Mouse (Mus musculus) hindbrain, embryonic 16.5 days (tissue): Measurements from ENCODE around the gene Clec16a. TPM values are rescaled to one million over a fixed set of nuclear protein-coding genes. Genes with fewer than 3 reads are reported as not detected.

Experiments
- ATAC-seq: fragments of 200-750 bp; cut with Nextera tagmentation; 2 replicates; pipeline ENCODE4 v1.8.0; 2017; ENCODE audit warnings: moderate TSS enrichment, moderate library complexity
- H3K27ac ChIP-seq: fragments of 300-500 bp; sonication (generic); 2 replicates; pipeline ENCODE4 v1.5.1; 2014; ENCODE audit warnings: low read depth, mild to moderate bottlenecking, control low read depth, low read length, moderate library complexity
- H3K27me3 ChIP-seq: fragments of 300-500 bp; sonication (generic); replicated peaks from 2 replicates; pipeline ENCODE4 v1.6.1; 2014; ENCODE audit warnings: low read length; ENCODE audit not compliant: control insufficient read depth, insufficient read depth
- H3K36me3 ChIP-seq: fragments of 300-500 bp; sonication (generic); 2 replicates; pipeline ENCODE4 v1.6.1; 2014; ENCODE audit warnings: mild to moderate bottlenecking, low read length, moderate library complexity, mixed read lengths; ENCODE audit not compliant: control insufficient read depth, insufficient read depth
- H3K4me1 ChIP-seq: fragments of 300-500 bp; sonication (generic); 2 replicates; pipeline ENCODE4 v1.6.1; 2014; ENCODE audit warnings: low read depth, low read length; ENCODE audit not compliant: control insufficient read depth, insufficient read depth
- H3K4me2 ChIP-seq: fragments of 300-500 bp; sonication (generic); 2 replicates; pipeline ENCODE4 v1.6.1; 2014; ENCODE audit warnings: mild to moderate bottlenecking, low read length, control low read depth, moderate library complexity
- H3K4me3 ChIP-seq: fragments of 300-500 bp; sonication (generic); 2 replicates; pipeline ENCODE4 v1.5.1; 2014; ENCODE audit warnings: mild to moderate bottlenecking, low read length, control low read depth, moderate library complexity
- H3K9ac ChIP-seq: fragments of 300-500 bp; sonication (generic); 2 replicates; pipeline ENCODE4 v1.6.1; 2014; ENCODE audit warnings: low read depth, mild to moderate bottlenecking, control low read depth, low read length, moderate library complexity
- H3K9me3 ChIP-seq: fragments of 300-500 bp; sonication (generic); 2 replicates; pipeline ENCODE4 v1.6.1; 2014; ENCODE audit warnings: mild to moderate bottlenecking, low read length, moderate library complexity; ENCODE audit not compliant: control insufficient read depth
- WGBS: fragments of 180-500 bp; shearing (Covaris S2); extraction: QIAGEN DNeasy Blood & Tissue Kit; methylation state at CpG from one replicate; pipeline ENCODE4 v1.1.7; 2014; 5-methylcytosine and 5-hydroxymethylcytosine counted together
- polyA plus RNA-seq: library from polyadenylated mRNA; unstranded; fragments of >200 nt; fragmentation: Nextera tagmentation; extraction: Ambion mirVana; gene quantifications from 2 replicates; pipeline ENCODE4 v1.2.1, GENCODE M21; 2015

The Clec16a gene
- polyA plus RNA-seq, 1 experiment from 2014 or later, result 60.7 TPM

- ATAC-seq, result no peak
- no peaks in the 10 kb centered on the region for H3K9me3 ChIP-seq
- no peak overlapping the region for H3K4me2 ChIP-seq
These were observed 124.0 kb downstream of the Clec16a start for GRCm38 (mm10) chr16:10668991-10669703.

GRCm38 (mm10) chr16:10669936-10670335 is 124.8 kb downstream of the Clec16a start:
- ATAC-seq, result no peak
- Histone ChIP-seq H3K27ac (no peak overlapping the region), H3K9ac (no peak overlapping the region), H3K36me3 (no peaks in the 10 kb centered on the region), H3K27me3 (no peaks in the 10 kb centered on the region), H3K9me3 (no peaks in the 10 kb centered on the region), H3K4me3 (no peak overlapping the region), H3K4me2 (no peak overlapping the region), H3K4me1 (peaks cover 8% of the 10 kb centered on the region)
- 58% methylated on average over 3 of the region's 3 CpGs for WGBS

More at GRCm38 (mm10) chr16:10668991-10669703, 124.0 kb downstream of the Clec16a start:
- Histone ChIP-seq H3K36me3 (no peaks in the 10 kb centered on the region), H3K27ac (no peak overlapping the region), H3K27me3 (no peaks in the 10 kb centered on the region), H3K9ac (no peak overlapping the region), H3K4me1 (peaks cover 9% of the 10 kb centered on the region), H3K4me3 (no peak overlapping the region)
- WGBS, result 86% methylated on average over 7 of the region's 7 CpGs

GRCm38 (mm10) chr16:10672490-10672889 is 127.4 kb downstream of the Clec16a start:
- H3K4me1 ChIP-seq, result no peaks in the 10 kb centered on the region
- no peak overlapping the region for H3K27ac ChIP-seq
- H3K9ac ChIP-seq, result no peak overlapping the region
- no peak overlapping the region for H3K4me3 ChIP-seq
- H3K27me3 ChIP-seq, result no peaks in the 10 kb centered on the region
- H3K36me3 ChIP-seq, result no peaks in the 10 kb centered on the region
- no peaks in the 10 kb centered on the region for H3K9me3 ChIP-seq
- ATAC-seq, result no peak
- no peak overlapping the region for H3K4me2 ChIP-seq

- Histone ChIP-seq H3K9ac (no peak overlapping the region), H3K4me3 (no peak overlapping the region), H3K27me3 (no peaks in the 10 kb centered on the region), H3K4me2 (no peak overlapping the region), H3K9me3 (no peaks in the 10 kb centered on the region), H3K36me3 (no peaks in the 10 kb centered on the region), H3K4me1 (no peaks in the 10 kb centered on the region), H3K27ac (no peak overlapping the region)
- WGBS, result 65% methylated on average over 2 of the region's 2 CpGs
- no peak for ATAC-seq
These were observed 128.9 kb downstream of the Clec16a start for GRCm38 (mm10) chr16:10674020-10674419.

- no peak for ATAC-seq
- no peak overlapping the region for H3K4me3 ChIP-seq
- H3K9me3 ChIP-seq, result no peaks in the 10 kb centered on the region
- no peaks in the 10 kb centered on the region for H3K27me3 ChIP-seq
- H3K4me1 ChIP-seq, result no peaks in the 10 kb centered on the region
- 90% methylated on average over 2 of the region's 2 CpGs for WGBS
- no peaks in the 10 kb centered on the region for H3K36me3 ChIP-seq
- H3K27ac ChIP-seq, result no peak overlapping the region
- no peak overlapping the region for H3K9ac ChIP-seq
- H3K4me2 ChIP-seq, result no peak overlapping the region
These were observed 129.8 kb downstream of the Clec16a start for GRCm38 (mm10) chr16:10674957-10675356.

GRCm38 (mm10) chr16:10675612-10676011 is 130.5 kb downstream of the Clec16a start:
- 57% methylated on average over 1 of the region's 1 CpGs for WGBS
- ATAC-seq, result no peak
- no peak overlapping the region for H3K4me3 ChIP-seq

GRCm38 (mm10) chr16:10676461-10677066 is 131.4 kb downstream of the Clec16a start:
- WGBS, result 63% methylated on average over 3 of the region's 3 CpGs
- ATAC-seq, result no peak

More at GRCm38 (mm10) chr16:10675612-10676011, 130.5 kb downstream of the Clec16a start:
- H3K9ac ChIP-seq, result no peak overlapping the region
- H3K27me3 ChIP-seq, result no peaks in the 10 kb centered on the region
- H3K4me1 ChIP-seq, result no peaks in the 10 kb centered on the region
- no peaks in the 10 kb centered on the region for H3K9me3 ChIP-seq
- H3K4me2 ChIP-seq, result no peak overlapping the region
- no peaks in the 10 kb centered on the region for H3K36me3 ChIP-seq
- H3K27ac ChIP-seq, result no peak overlapping the region

GRCm38 (mm10) chr16:10682521-10682920 is 137.4 kb downstream of the Clec16a start:
- Histone ChIP-seq H3K27me3 (no peaks in the 10 kb centered on the region), H3K27ac (no peak overlapping the region), H3K4me2 (no peak overlapping the region), H3K36me3 (no peaks in the 10 kb centered on the region), H3K9ac (no peak overlapping the region), H3K4me1 (no peaks in the 10 kb centered on the region), H3K4me3 (no peak overlapping the region), H3K9me3 (no peaks in the 10 kb centered on the region)
- WGBS, result 92% methylated on average over 2 of the region's 2 CpGs
- ATAC-seq, result no peak

More at GRCm38 (mm10) chr16:10676461-10677066, 131.4 kb downstream of the Clec16a start:
- Histone ChIP-seq H3K4me3 (no peak overlapping the region), H3K4me2 (no peak overlapping the region), H3K36me3 (no peaks in the 10 kb centered on the region), H3K9ac (no peak overlapping the region), H3K27ac (no peak overlapping the region), H3K9me3 (no peaks in the 10 kb centered on the region), H3K27me3 (no peaks in the 10 kb centered on the region), H3K4me1 (no peaks in the 10 kb centered on the region)

- ATAC-seq, result no peak
- Histone ChIP-seq H3K4me3 (no peak overlapping the region), H3K9ac (no peak overlapping the region), H3K4me1 (no peaks in the 10 kb centered on the region), H3K27me3 (no peaks in the 10 kb centered on the region), H3K4me2 (no peak overlapping the region), H3K36me3 (no peaks in the 10 kb centered on the region), H3K9me3 (no peaks in the 10 kb centered on the region), H3K27ac (no peak overlapping the region)
- WGBS, result 79% methylated on average over 8 of the region's 8 CpGs
These were observed 138.3 kb downstream of the Clec16a start for GRCm38 (mm10) chr16:10683193-10684000.
